Mouse (Mus musculus) MEL (cell line): ENCODE data around the gene Hist1h3a.

Source experiments
- BHLHE40 ChIP-seq: IDR thresholded peaks from 2 replicates; pipeline ENCODE4 v1.6.1; 2012; ENCODE audit warnings: low read depth, mild to moderate bottlenecking, inconsistent platforms, low read length, improper control_type of control experiment, borderline replicate concordance
- CHD2 ChIP-seq: IDR thresholded peaks from 2 replicates; pipeline ENCODE4 v1.6.1; 2011; ENCODE audit warnings: low read length, improper control_type of control experiment
- CTCF ChIP-seq, 3 experiments: IDR thresholded peaks in 2 of 3; conservative IDR thresholded peaks in 1 of 3; 2 replicates each; pipeline ENCODE4 v1.5.1; 2011 to 2012; ENCODE audit warnings: low read length in 3 of 3, low read depth in 2 of 3, mild to moderate bottlenecking in 2 of 3, improper control_type of control experiment in 1 of 3, inconsistent platforms in 1 of 3, mixed read lengths in 1 of 3, moderate library complexity in 1 of 3; ENCODE audit not compliant: control insufficient read depth in 1 of 3, insufficient read depth in 1 of 3, poor library complexity in 1 of 3, severe bottlenecking in 1 of 3
- GATA1 ChIP-seq: IDR thresholded peaks from 2 replicates; pipeline ENCODE4 v1.6.1; 2011; ENCODE audit warnings: low read depth, low read length, improper control_type of control experiment
- HCFC1 ChIP-seq: IDR thresholded peaks from 2 replicates; pipeline ENCODE4 v1.6.1; 2012; ENCODE audit warnings: low read depth, mild to moderate bottlenecking, inconsistent platforms, low read length, improper control_type of control experiment, moderate library complexity
- KAT2A ChIP-seq: conservative IDR thresholded peaks from 2 replicates; pipeline ENCODE4 v1.6.1; 2012; ENCODE audit warnings: low read depth, low read length, improper control_type of control experiment, inconsistent platforms
- MEF2A ChIP-seq: IDR thresholded peaks from 2 replicates; pipeline ENCODE4 v1.6.1; 2014; ENCODE audit warnings: low read depth, mild to moderate bottlenecking, inconsistent platforms, low read length, improper control_type of control experiment; ENCODE audit not compliant: poor library complexity, insufficient replicate concordance, severe bottlenecking; ENCODE audit errors: extremely low read depth
- MXI1 ChIP-seq: IDR thresholded peaks from 2 replicates; pipeline ENCODE4 v1.6.1; 2011; ENCODE audit warnings: mild to moderate bottlenecking, low read depth, low read length, improper control_type of control experiment
- MYC ChIP-seq: IDR thresholded peaks from 2 replicates; pipeline ENCODE4 v1.6.1; 2011; ENCODE audit warnings: low read depth, mild to moderate bottlenecking, low read length, improper control_type of control experiment, moderate library complexity
- NELFE ChIP-seq: IDR thresholded peaks from 2 replicates; pipeline ENCODE4 v1.6.1; 2011; ENCODE audit warnings: low read depth, low read length, improper control_type of control experiment
- POLR2A ChIP-seq, 2 experiments: IDR thresholded peaks; 2 replicates each; pipeline ENCODE4 v1.6.1; 2011 to 2012; ENCODE audit warnings: low read length in 2 of 2, mild to moderate bottlenecking in 2 of 2, control low read depth in 1 of 2, improper control_type of control experiment in 1 of 2, low read depth in 1 of 2, moderate library complexity in 1 of 2; ENCODE audit not compliant: control insufficient read depth in 1 of 2, insufficient read depth in 1 of 2, poor library complexity in 1 of 2
- RAD21 ChIP-seq: IDR thresholded peaks from 2 replicates; pipeline ENCODE4 v1.6.1; 2011; ENCODE audit warnings: mild to moderate bottlenecking, low read depth, low read length, improper control_type of control experiment
- SIN3A ChIP-seq: IDR thresholded peaks from 2 replicates; pipeline ENCODE4 v1.6.1; 2012; ENCODE audit warnings: low read length, improper control_type of control experiment, inconsistent platforms
- ZNF384 ChIP-seq: IDR thresholded peaks from 2 replicates; pipeline ENCODE4 v1.6.1; 2012; ENCODE audit warnings: low read depth, mild to moderate bottlenecking, inconsistent platforms, low read length, improper control_type of control experiment

DNA sequence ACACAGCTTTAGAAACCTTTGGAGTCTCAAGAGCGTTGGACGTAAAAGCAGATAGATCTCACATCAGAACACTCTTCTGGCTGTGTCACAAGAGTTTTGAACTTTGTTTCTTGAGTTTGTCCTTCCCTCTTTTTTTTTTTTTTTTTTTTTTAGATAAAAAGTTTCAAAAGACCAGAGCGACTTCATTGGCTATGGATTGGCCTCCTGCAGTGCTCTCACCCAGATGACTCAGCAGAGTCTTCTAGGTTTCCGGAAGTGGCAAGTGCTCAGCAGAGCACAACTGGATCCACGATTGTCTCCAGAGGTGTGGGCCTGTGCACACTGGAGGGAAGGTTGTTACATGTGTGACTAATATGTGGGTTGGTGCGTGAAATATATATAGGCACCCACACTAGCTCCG lies 16.2 kb upstream of the Hist1h3a start:
- TF ChIP-seq CTCF (IDR thresholded peaks at IDR 0.05 in 2 of 3, conservative IDR thresholded peaks at IDR 0.05 in 1 of 3; ENCODE audit: control insufficient read depth in 1 of 3, insufficient read depth in 1 of 3, low read depth in 2 of 3, low read length in 3 of 3, poor library complexity in 1 of 3, severe bottlenecking in 1 of 3): no peak
- TF ChIP-seq GATA1: no peak
- no peak for TF ChIP-seq RAD21
- no peak for TF ChIP-seq CHD2
- TF ChIP-seq MEF2A: no peak
- TF ChIP-seq MYC: no peak
- no peak for TF ChIP-seq BHLHE40
- TF ChIP-seq MXI1: no peak
- TF ChIP-seq POLR2A (IDR thresholded peaks at IDR 0.05; ENCODE audit: control insufficient read depth in 1 of 2, insufficient read depth in 1 of 2, low read depth in 1 of 2, low read length in 2 of 2, poor library complexity in 1 of 2): no peak
- TF ChIP-seq ZNF384: peak; percentile 43; the same call in 1 of the 2 replicates
- TF ChIP-seq SIN3A: no peak
- no peak for TF ChIP-seq KAT2A
- no peak for TF ChIP-seq HCFC1
- no peak for TF ChIP-seq NELFE
